Mouse (Mus musculus): Measurements from ENCODE around the gene Arfgef2. TPM values are rescaled to one million over a fixed set of nuclear protein-coding genes. Genes with fewer than 3 reads are reported as not detected.

The Arfgef2 gene
- polyA plus RNA-seq, 1 experiment from 2014 or later: 3.8 TPM

GRCm38 (mm10) chr2:166799615-166800472 lies 5.5 kb upstream of the Arfgef2 start:
- no peaks in the 10 kb centered on the region for H3K27me3 ChIP-seq (ENCODE audit: control insufficient read depth, insufficient read depth, low read length)

DNA sequence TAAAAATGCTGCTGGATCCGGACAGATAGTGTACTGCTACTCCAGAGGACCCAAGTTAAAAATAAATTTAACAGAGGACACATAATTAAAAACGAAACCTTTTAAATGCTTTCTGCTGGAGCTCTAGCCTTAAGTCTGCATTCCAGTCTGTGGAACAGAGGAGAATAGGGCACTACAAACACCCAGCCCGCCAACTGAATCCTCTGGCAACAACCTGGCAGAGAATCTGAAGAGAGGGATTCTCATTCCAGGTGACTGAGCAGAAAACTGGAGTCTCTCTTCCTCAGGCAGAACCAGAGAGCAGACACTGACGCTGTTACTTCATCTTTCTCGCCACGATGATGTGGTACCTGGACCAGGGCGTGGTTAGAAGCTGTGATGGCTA lies 4.9 kb upstream of the Arfgef2 start:
- DNase-seq (ENCODE audit: low spot score) (no peak), ATAC-seq (ENCODE audit: low FRiP score) (no peak)
- Histone ChIP-seq H3K4me2 (replicated peaks; ENCODE audit: low read depth, low read length) (no peak overlapping the region), H3K27ac (ENCODE audit: low read depth, low read length) (no peak overlapping the region), H3K4me3 (ENCODE audit: low read depth, low read length) (no peak overlapping the region), H3K4me1 (replicated peaks; ENCODE audit: control insufficient read depth, insufficient read depth, low read length) (no peaks in the 10 kb centered on the region), H3K9ac (ENCODE audit: low read depth, low read length) (no peak overlapping the region), H3K27me3 (ENCODE audit: control insufficient read depth, insufficient read depth, low read length) (no peaks in the 10 kb centered on the region), H3K9me3 (ENCODE audit: control insufficient read depth, low read length) (no peaks in the 10 kb centered on the region), H3K36me3 (ENCODE audit: control insufficient read depth, insufficient read depth, low read length) (no peaks in the 10 kb centered on the region)
- 88% methylated on average over 7 of the region's 7 CpGs for WGBS

More at GRCm38 (mm10) chr2:166799615-166800472, 5.5 kb upstream of the Arfgef2 start:
- ATAC-seq (ENCODE audit: low FRiP score): no peak
- no peak for DNase-seq (ENCODE audit: low spot score)
- Histone ChIP-seq H3K4me1 (replicated peaks; ENCODE audit: control insufficient read depth, insufficient read depth, low read length) (no peaks in the 10 kb centered on the region), H3K36me3 (ENCODE audit: control insufficient read depth, insufficient read depth, low read length) (no peaks in the 10 kb centered on the region), H3K9ac (ENCODE audit: low read depth, low read length) (no peak overlapping the region), H3K4me2 (replicated peaks; ENCODE audit: low read depth, low read length) (no peak overlapping the region), H3K4me3 (ENCODE audit: low read depth, low read length) (no peak overlapping the region), H3K9me3 (ENCODE audit: control insufficient read depth, low read length) (no peaks in the 10 kb centered on the region), H3K27ac (ENCODE audit: low read depth, low read length) (no peak overlapping the region)
- WGBS: 87% methylated on average over 11 of the region's 11 CpGs

- Histone ChIP-seq H3K9me3 (ENCODE audit: control insufficient read depth, low read length) (no peaks in the 10 kb centered on the region), H3K9ac (ENCODE audit: low read depth, low read length) (no peak overlapping the region), H3K27ac (ENCODE audit: low read depth, low read length) (no peak overlapping the region), H3K4me3 (ENCODE audit: low read depth, low read length) (no peak overlapping the region), H3K4me1 (replicated peaks; ENCODE audit: control insufficient read depth, insufficient read depth, low read length) (no peaks in the 10 kb centered on the region), H3K4me2 (replicated peaks; ENCODE audit: low read depth, low read length) (no peak overlapping the region), H3K27me3 (ENCODE audit: control insufficient read depth, insufficient read depth, low read length) (no peaks in the 10 kb centered on the region), H3K36me3 (ENCODE audit: control insufficient read depth, insufficient read depth, low read length) (no peaks in the 10 kb centered on the region)
- DNase-seq (ENCODE audit: low spot score) (no peak), ATAC-seq (ENCODE audit: low FRiP score) (no peak)
- 77% methylated on average over 2 of the region's 2 CpGs for WGBS
Measured at GRCm38 (mm10) chr2:166801436-166801835, 4.0 kb upstream of the Arfgef2 start.

DNA sequence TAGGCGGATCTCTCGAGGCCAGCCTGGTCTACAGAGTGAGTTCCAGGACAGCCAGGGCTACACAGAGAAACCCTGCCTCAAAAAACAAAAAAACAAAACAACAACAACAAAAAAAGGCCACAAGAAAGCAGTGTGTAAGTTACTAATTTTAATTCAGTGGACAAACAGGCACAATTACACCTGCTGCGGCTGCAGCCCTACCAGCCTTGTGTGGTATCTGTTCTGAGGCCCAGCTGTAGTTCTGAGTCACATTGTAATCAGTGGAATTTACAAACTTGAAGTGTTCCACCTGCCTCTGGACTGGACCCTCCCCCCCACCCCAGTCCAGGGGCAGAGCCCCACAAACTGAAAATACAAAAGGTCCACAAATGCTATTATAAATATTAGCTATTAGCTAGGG lies 2.1 kb upstream of the Arfgef2 start:
- Histone ChIP-seq H3K27ac (ENCODE audit: low read depth, low read length) (no peak overlapping the region), H3K9me3 (ENCODE audit: control insufficient read depth, low read length) (no peaks in the 10 kb centered on the region), H3K27me3 (ENCODE audit: control insufficient read depth, insufficient read depth, low read length) (no peaks in the 10 kb centered on the region), H3K4me2 (replicated peaks; ENCODE audit: low read depth, low read length) (no peak overlapping the region), H3K36me3 (ENCODE audit: control insufficient read depth, insufficient read depth, low read length) (no peaks in the 10 kb centered on the region), H3K9ac (ENCODE audit: low read depth, low read length) (no peak overlapping the region), H3K4me1 (replicated peaks; ENCODE audit: control insufficient read depth, insufficient read depth, low read length) (no peaks in the 10 kb centered on the region), H3K4me3 (ENCODE audit: low read depth, low read length) (no peak overlapping the region)
- ATAC-seq (ENCODE audit: low FRiP score): no peak
- no peak for DNase-seq (ENCODE audit: low spot score)
- 92% methylated on average over 3 of the region's 3 CpGs for WGBS

- Histone ChIP-seq H3K4me3 (ENCODE audit: low read depth, low read length) (peak overlapping the region; percentile 84), H3K9me3 (ENCODE audit: control insufficient read depth, low read length) (no peaks in the 10 kb centered on the region), H3K4me1 (replicated peaks; ENCODE audit: control insufficient read depth, insufficient read depth, low read length) (0 out of 2 replicates have a peak, but pooled peaks cover 2% of the 10 kb centered on the region), H3K27ac (ENCODE audit: low read depth, low read length) (no peak overlapping the region), H3K36me3 (ENCODE audit: control insufficient read depth, insufficient read depth, low read length) (no peaks in the 10 kb centered on the region), H3K27me3 (ENCODE audit: control insufficient read depth, insufficient read depth, low read length) (no peaks in the 10 kb centered on the region), H3K4me2 (replicated peaks; ENCODE audit: low read depth, low read length) (peak overlapping the region; percentile 87), H3K9ac (ENCODE audit: low read depth, low read length) (peak overlapping the region; percentile 74)
- peak; percentile 13; the same call in 1 of the 2 replicates for ATAC-seq (ENCODE audit: low FRiP score)
- DNase-seq (ENCODE audit: low spot score): no peak
- WGBS: 26% methylated on average over 14 of the region's 14 CpGs
Measured at GRCm38 (mm10) chr2:166806173-166806705, 851 bp downstream of the Arfgef2 start.

GRCm38 (mm10) chr2:166806813-166807212 lies 1.4 kb downstream of the Arfgef2 start:
- no peak for ATAC-seq (ENCODE audit: low FRiP score)
- Histone ChIP-seq H3K9ac (ENCODE audit: low read depth, low read length) (no peak overlapping the region), H3K9me3 (ENCODE audit: control insufficient read depth, low read length) (no peaks in the 10 kb centered on the region), H3K4me3 (ENCODE audit: low read depth, low read length) (no peak overlapping the region), H3K4me1 (replicated peaks; ENCODE audit: control insufficient read depth, insufficient read depth, low read length) (0 out of 2 replicates have a peak, but pooled peaks cover 2% of the 10 kb centered on the region), H3K36me3 (ENCODE audit: control insufficient read depth, insufficient read depth, low read length) (no peaks in the 10 kb centered on the region), H3K4me2 (replicated peaks; ENCODE audit: low read depth, low read length) (no peak overlapping the region), H3K27me3 (ENCODE audit: control insufficient read depth, insufficient read depth, low read length) (no peaks in the 10 kb centered on the region), H3K27ac (ENCODE audit: low read depth, low read length) (no peak overlapping the region)
- no peak for DNase-seq (ENCODE audit: low spot score)
- 78% methylated on average over 6 of the region's 6 CpGs for WGBS

DNA sequence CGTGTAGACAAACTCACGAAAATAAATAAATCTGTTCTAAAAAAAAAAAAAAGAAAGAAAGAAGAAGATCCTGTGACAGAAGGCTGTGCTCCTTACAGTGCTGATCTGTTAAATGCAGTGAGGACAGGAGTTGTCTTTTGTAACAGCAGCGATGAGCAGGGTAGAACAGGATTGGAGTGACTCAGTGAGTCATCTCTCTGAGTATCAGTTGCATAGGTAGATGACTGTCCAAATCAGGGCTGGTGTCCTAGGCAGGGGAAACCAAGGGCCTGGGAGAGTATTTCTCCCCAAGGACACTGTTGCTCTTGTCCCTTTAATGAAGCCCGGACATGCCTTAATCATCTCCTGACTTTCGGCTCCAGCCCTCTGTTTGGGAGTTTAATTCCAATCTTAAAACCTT lies 4.1 kb downstream of the Arfgef2 start:
- H3K4me1 ChIP-seq (replicated peaks; ENCODE audit: control insufficient read depth, insufficient read depth, low read length): 0 out of 2 replicates have a peak, but pooled peaks cover 2% of the 10 kb centered on the region
- no peaks in the 10 kb centered on the region for H3K36me3 ChIP-seq (ENCODE audit: control insufficient read depth, insufficient read depth, low read length)
- no peak overlapping the region for H3K4me3 ChIP-seq (ENCODE audit: low read depth, low read length)
- H3K9me3 ChIP-seq (ENCODE audit: control insufficient read depth, low read length): no peaks in the 10 kb centered on the region
- no peak overlapping the region for H3K27ac ChIP-seq (ENCODE audit: low read depth, low read length)
- 89% methylated on average over 5 of the region's 5 CpGs for WGBS
- ATAC-seq (ENCODE audit: low FRiP score) (no peak), DNase-seq (ENCODE audit: low spot score) (no peak)
- no peaks in the 10 kb centered on the region for H3K27me3 ChIP-seq (ENCODE audit: control insufficient read depth, insufficient read depth, low read length)
- H3K4me2 ChIP-seq (replicated peaks; ENCODE audit: low read depth, low read length): no peak overlapping the region
- no peak overlapping the region for H3K9ac ChIP-seq (ENCODE audit: low read depth, low read length)

DNA sequence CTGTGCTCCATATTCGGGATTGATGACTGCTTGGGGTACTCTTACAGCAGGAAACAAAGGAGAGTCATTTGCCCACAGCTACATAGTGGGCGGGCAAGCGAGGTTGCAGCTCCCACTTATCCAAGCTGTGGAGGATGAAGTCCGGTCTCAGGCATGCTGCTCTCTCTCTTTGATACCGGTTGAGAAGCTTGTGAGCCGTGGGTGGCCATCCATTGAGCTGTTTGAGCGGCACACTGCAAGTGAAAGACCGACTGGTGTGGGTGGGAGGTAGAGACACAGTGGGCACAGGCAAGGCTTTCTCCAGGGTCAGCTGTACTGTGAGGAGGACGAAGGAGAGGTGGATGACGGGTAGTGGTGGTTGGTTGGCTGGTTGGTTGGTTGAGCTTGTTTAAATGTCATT lies 5.4 kb downstream of the Arfgef2 start:
- Histone ChIP-seq H3K36me3 (ENCODE audit: control insufficient read depth, insufficient read depth, low read length) (no peaks in the 10 kb centered on the region), H3K9me3 (ENCODE audit: control insufficient read depth, low read length) (no peaks in the 10 kb centered on the region), H3K9ac (ENCODE audit: low read depth, low read length) (no peak overlapping the region), H3K27ac (ENCODE audit: low read depth, low read length) (no peak overlapping the region), H3K4me1 (replicated peaks; ENCODE audit: control insufficient read depth, insufficient read depth, low read length) (0 out of 2 replicates have a peak, but pooled peaks cover 2% of the 10 kb centered on the region), H3K27me3 (ENCODE audit: control insufficient read depth, insufficient read depth, low read length) (no peaks in the 10 kb centered on the region), H3K4me3 (ENCODE audit: low read depth, low read length) (no peak overlapping the region), H3K4me2 (replicated peaks; ENCODE audit: low read depth, low read length) (no peak overlapping the region)
- ATAC-seq (ENCODE audit: low FRiP score) (no peak), DNase-seq (ENCODE audit: low spot score) (no peak)
- WGBS: 81% methylated on average over 10 of the region's 10 CpGs
